ENCODE assay signal across 13 mouse cellular contexts in genomic region chr11:79830567-79831055, GRCm38 (mm10).
"Had no signal": no experiment of that assay in that cellular context is flagged by ENCODE, and none has a peak within 500 bp of the region (broad histone marks: within the 10 kb centered on the region; RNA-seq: fewer than 3 reads in every experiment).

No protein-coding gene starts in this region.

- ATAC-seq: intestine, postnatal 0 days; midbrain, embryonic 16.5 days had no signal

- H3K9ac ChIP-seq: limb, embryonic 13.5 days; liver, embryonic 14.5 days; midbrain, embryonic 12.5 days; stomach, embryonic 15.5 days had no signal

- DNase-seq: kidney, adult 8-10 months; kidney, postnatal 25 days; right cerebral cortex, postnatal 14 days; thymus, adult 2 months; thymus, postnatal 25 days had no signal

- H3K27me3 ChIP-seq: limb, embryonic 13.5 days; midbrain, embryonic 12.5 days; stomach, embryonic 15.5 days had no signal

- H3K4me2 ChIP-seq: limb, embryonic 13.5 days; midbrain, embryonic 12.5 days; stomach, embryonic 15.5 days had no signal

- H3K9me3 ChIP-seq: limb, embryonic 13.5 days; midbrain, embryonic 12.5 days; stomach, embryonic 15.5 days had no signal

- H3K4me1 ChIP-seq: megakaryocyte, embryonic 14.5 days; stomach, embryonic 15.5 days had no signal

- H3K4me3 ChIP-seq: limb, embryonic 13.5 days; megakaryocyte, embryonic 14.5 days; midbrain, embryonic 12.5 days; stomach, embryonic 15.5 days had no signal

- H3K27ac ChIP-seq: limb, embryonic 13.5 days; liver, embryonic 14.5 days; macrophage; midbrain, embryonic 12.5 days; stomach, embryonic 15.5 days had no signal

- H3K36me3 ChIP-seq: limb, embryonic 13.5 days; midbrain, embryonic 12.5 days; stomach, embryonic 15.5 days had no signal
